Comparison of ENCODE assay signal across 11 mouse cellular contexts in the genomic region with DNA sequence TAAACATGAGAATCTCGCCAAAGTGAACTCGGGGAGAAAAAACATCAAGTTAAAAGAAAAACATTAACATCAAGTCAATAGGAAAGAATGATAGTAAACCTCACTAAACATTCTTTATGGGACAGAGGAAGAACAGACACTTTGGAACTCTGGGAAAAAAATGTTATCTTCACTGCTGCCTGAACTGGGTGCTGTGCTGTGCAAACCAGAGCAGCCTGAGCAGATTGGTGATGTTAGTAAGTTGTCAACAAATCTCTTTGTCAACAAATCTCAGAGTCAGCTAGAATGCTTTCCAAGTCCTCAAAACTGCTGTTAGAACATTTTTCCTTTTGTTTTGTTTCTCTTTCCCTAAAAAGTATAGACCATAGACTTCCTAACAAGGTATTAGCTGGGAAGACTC.
"Had no signal": no experiment of that assay in that cellular context is flagged by ENCODE, and none has a peak within 500 bp of the region (broad histone marks: within the 10 kb centered on the region; RNA-seq: fewer than 3 reads in every experiment).

No protein-coding gene starts in this region.

- H3K9me3 ChIP-seq: limb, embryonic 13.5 days; midbrain, embryonic 10.5 days; midbrain, embryonic 15.5 days; neural tube, embryonic 12.5 days had no signal

- H3K36me3 ChIP-seq: midbrain, embryonic 10.5 days; midbrain, embryonic 15.5 days; neural tube, embryonic 12.5 days had no signal

- ATAC-seq: intestine, embryonic 16.5 days; midbrain, embryonic 15.5 days had no signal

- H3K27ac ChIP-seq: limb, embryonic 13.5 days; liver, embryonic 14.5 days; midbrain, embryonic 10.5 days; midbrain, embryonic 15.5 days; neural tube, embryonic 12.5 days; stomach, postnatal 0 days had no signal

- H3K4me1 ChIP-seq: midbrain, embryonic 10.5 days; midbrain, embryonic 15.5 days; neural tube, embryonic 12.5 days had no signal

- H3K4me3 ChIP-seq: limb, embryonic 13.5 days; midbrain, embryonic 10.5 days; midbrain, embryonic 15.5 days; neural tube, embryonic 12.5 days had no signal

- H3K9ac ChIP-seq: limb, embryonic 13.5 days; liver, embryonic 14.5 days; midbrain, embryonic 15.5 days; neural tube, embryonic 12.5 days had no signal

- H3K27me3 ChIP-seq: limb, embryonic 13.5 days; midbrain, embryonic 15.5 days; neural tube, embryonic 12.5 days had no signal

- DNase-seq: kidney, postnatal 14 days; left cerebral cortex, postnatal 4 days; lung, postnatal 14 days; thymus, postnatal 14 days had no signal

- H3K4me2 ChIP-seq: limb, embryonic 13.5 days; midbrain, embryonic 15.5 days; neural tube, embryonic 12.5 days had no signal
